Mouse (Mus musculus) kidney, postnatal 4 days (tissue): ENCODE data around the gene Apobec3.
"Not testable (repeated sequence)": the region's sequence is repeated elsewhere in the genome, so short reads cannot be mapped to it uniquely, and the experiment has no call there.

Experiments used
- DNase-seq, 2 experiments: peaks; one replicate each; pipeline ENCODE4 v3.0.0; 2021; ENCODE audit warnings: mixed read lengths in 2 of 2

Gene Apobec3

GRCm38 (mm10) chr15:79895221-79896079, 4.0 kb downstream of the Apobec3 start:
- DNase-seq = not testable (repeated sequence)

- no peak for DNase-seq
These were observed 4.7 kb downstream of the Apobec3 start for GRCm38 (mm10) chr15:79896080-79896725.

GRCm38 (mm10) chr15:79898988-79899387, 7.5 kb downstream of the Apobec3 start:
- DNase-seq = no peak

GRCm38 (mm10) chr15:79899828-79900510, 8.5 kb downstream of the Apobec3 start:
- DNase-seq = no peak

GRCm38 (mm10) chr15:79900751-79901150, 9.3 kb downstream of the Apobec3 start:
- no peak for DNase-seq

- no peak for DNase-seq
These were observed 9.9 kb downstream of the Apobec3 start for GRCm38 (mm10) chr15:79901399-79901798.

GRCm38 (mm10) chr15:79903081-79903480, 11.6 kb downstream of the Apobec3 start:
- not testable (repeated sequence) for DNase-seq

GRCm38 (mm10) chr15:79903963-79904362, 12.5 kb downstream of the Apobec3 start:
- DNase-seq = no peak

- DNase-seq = not testable (repeated sequence)
These were observed 13.2 kb downstream of the Apobec3 start for GRCm38 (mm10) chr15:79904678-79905077.

- DNase-seq = no peak
These were observed 13.8 kb downstream of the Apobec3 start for GRCm38 (mm10) chr15:79905211-79905610.

GRCm38 (mm10) chr15:79906855-79907254, 15.4 kb downstream of the Apobec3 start:
- peak in 1 of 2 experiments; percentile 30 for DNase-seq

GRCm38 (mm10) chr15:79909006-79909405, 17.5 kb downstream of the Apobec3 start:
- not testable (repeated sequence) for DNase-seq

- DNase-seq = not testable (repeated sequence)
These were observed 19.4 kb downstream of the Apobec3 start for GRCm38 (mm10) chr15:79910812-79911211.

- no peak for DNase-seq
These were observed 19.9 kb downstream of the Apobec3 start for GRCm38 (mm10) chr15:79911339-79911738.

GRCm38 (mm10) chr15:79913761-79914346, 22.4 kb downstream of the Apobec3 start:
- DNase-seq = no peak

- no peak for DNase-seq
These were observed 22.9 kb downstream of the Apobec3 start for GRCm38 (mm10) chr15:79914357-79914756.

- DNase-seq = no peak
These were observed 24.7 kb downstream of the Apobec3 start for GRCm38 (mm10) chr15:79916150-79916549.

- no peak for DNase-seq
These were observed 25.8 kb downstream of the Apobec3 start for GRCm38 (mm10) chr15:79917111-79917720.

GRCm38 (mm10) chr15:79918485-79918884, 27.0 kb downstream of the Apobec3 start:
- DNase-seq = no peak

- DNase-seq = no peak
These were observed 28.3 kb downstream of the Apobec3 start for GRCm38 (mm10) chr15:79919787-79920186.

GRCm38 (mm10) chr15:79926856-79927416, 35.5 kb downstream of the Apobec3 start:
- no peak for DNase-seq

- DNase-seq = peak; percentile 97
These were observed 36.2 kb downstream of the Apobec3 start for GRCm38 (mm10) chr15:79927637-79928122.
